Mouse (Mus musculus) T-cell, adult 2 months (primary cell): ENCODE data around the gene 4930595D18Rik.

Experiments used
- DNase-seq: peaks from one replicate; pipeline ENCODE4 v3.0.0; 2022; ENCODE audit warnings: low spot score

Gene 4930595D18Rik

GRCm38 (mm10) chr12:111135953-111136352 is 48.3 kb downstream of the 4930595D18Rik start:
- no peak for DNase-seq

DNA sequence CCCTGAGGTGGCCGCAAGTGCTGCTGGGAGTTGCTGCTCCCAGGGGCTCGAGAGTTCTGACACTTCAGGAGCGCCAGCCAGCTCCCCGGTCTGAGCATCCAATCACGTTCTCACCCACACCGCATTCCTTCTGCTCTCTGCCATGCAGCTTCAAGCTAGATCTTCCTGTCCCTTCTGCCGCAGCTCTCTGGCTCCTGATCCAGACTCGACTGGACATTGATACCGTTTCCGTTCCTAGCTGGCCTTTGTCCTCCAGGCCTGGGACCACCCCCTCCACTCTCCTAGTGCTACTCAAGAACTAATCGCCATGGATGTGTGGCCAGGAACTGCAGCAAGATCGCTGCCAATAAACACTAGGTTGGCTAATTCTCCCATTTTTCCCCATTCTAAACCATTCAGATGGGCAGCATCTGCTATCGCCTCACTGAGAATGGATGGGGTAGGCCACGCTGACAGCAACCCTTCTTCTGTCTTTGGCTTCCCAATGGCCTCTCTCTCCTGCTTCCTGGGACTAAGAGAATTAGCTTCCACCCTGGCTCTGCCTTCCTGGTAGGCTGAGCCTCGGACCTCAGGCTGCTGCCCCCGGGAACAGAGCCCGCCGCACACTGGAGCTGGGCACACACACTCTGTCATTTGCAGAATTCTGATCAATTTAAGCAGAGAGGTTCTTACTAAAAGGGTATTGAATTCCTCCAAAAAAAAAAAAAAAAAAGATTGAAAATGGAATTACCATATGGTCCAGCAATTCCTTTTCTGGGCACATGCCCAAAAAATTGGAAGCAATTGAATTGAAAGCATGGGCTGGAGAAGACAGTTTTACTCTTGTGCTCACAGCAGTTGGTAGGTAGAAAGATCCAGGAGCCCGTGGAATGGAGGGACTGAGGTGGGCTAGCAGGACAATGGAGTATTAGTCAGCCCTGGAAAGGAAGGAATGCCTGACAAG is 49.2 kb downstream of the 4930595D18Rik start:
- no peak for DNase-seq

GRCm38 (mm10) chr12:111134169-111134568 is 50.1 kb downstream of the 4930595D18Rik start:
- DNase-seq, result no peak

DNA sequence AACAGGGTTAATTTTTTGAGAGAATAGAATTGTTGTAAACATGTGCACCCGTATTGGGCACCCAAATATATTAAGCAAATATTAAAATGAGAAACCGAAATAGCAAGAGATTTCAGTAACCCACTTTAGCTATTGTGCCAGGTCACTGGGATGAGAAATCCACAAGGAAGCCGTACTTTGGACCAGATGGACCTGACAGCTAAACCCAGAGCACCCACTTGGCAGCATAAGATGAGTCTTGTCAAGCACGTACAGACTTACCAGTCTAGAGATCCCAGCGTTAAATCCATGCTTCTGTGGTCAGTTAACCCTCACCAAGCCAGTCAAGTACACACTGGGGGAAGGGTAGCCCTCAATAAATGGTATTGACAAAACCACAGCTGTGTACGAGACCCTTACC is 58.6 kb downstream of the 4930595D18Rik start:
- DNase-seq, result no peak

- no peak for DNase-seq
Observed at GRCm38 (mm10) chr12:111124601-111125260, 59.6 kb downstream of the 4930595D18Rik start.

DNA sequence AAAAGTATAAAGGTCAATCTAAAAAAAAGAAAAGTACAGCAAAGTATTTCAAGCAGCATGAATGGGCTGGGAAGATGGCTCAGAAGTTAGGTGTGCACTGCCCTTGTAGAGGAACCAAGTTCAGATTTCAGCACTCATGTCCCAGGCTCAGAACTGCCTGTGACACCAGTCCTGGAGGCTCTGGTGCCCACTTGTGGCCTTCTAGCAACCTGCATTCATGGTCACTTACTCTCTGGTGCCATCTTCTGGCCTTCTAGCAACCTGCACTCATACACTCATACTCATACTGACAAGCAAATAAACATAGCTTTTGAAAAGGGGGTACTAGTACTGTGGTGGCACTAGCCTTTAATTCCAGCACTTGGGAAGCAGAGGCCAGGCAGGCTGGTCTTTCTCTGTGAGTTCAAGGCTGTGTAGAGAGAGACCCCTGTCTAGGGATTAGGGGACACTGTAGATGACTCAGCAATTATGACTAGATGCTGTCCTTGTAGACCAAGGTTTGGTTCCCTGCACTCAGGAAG is 61.9 kb downstream of the 4930595D18Rik start:
- DNase-seq, result peak; percentile 40

GRCm38 (mm10) chr12:111120976-111121645 is 63.2 kb downstream of the 4930595D18Rik start:
- DNase-seq, result no peak

GRCm38 (mm10) chr12:111119506-111120085 is 64.7 kb downstream of the 4930595D18Rik start:
- no peak for DNase-seq

DNA sequence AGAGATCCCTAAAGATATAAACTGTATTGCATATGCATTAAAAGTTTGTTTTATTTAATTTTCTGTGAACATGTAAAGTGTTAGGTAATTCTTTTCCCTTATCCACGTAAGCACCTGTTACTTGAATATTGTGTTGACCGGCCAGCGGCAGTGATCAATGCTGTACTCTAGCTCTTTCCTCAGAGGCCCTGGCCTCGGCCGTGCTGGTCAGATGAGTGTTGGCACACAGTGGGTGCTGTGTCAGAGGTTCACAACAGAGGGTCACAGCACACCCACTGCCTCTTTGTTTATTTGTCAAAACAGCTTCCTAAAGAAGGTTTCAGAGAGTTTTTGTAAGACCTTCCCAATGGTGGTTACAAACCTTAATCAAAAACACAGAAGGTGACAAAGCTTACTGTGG is 69.7 kb downstream of the 4930595D18Rik start:
- no peak for DNase-seq

GRCm38 (mm10) chr12:111111176-111111575 is 73.1 kb downstream of the 4930595D18Rik start:
- no peak for DNase-seq
